Mouse (Mus musculus): ENCODE data around the gene Prkca. TPM values are rescaled to one million over a fixed set of nuclear protein-coding genes. Genes with fewer than 3 reads are reported as not detected.

Gene Prkca
- total and polyA plus RNA-seq, 3 experiments, result 15.3 to 30.9 (median 19.9) TPM

DNA sequence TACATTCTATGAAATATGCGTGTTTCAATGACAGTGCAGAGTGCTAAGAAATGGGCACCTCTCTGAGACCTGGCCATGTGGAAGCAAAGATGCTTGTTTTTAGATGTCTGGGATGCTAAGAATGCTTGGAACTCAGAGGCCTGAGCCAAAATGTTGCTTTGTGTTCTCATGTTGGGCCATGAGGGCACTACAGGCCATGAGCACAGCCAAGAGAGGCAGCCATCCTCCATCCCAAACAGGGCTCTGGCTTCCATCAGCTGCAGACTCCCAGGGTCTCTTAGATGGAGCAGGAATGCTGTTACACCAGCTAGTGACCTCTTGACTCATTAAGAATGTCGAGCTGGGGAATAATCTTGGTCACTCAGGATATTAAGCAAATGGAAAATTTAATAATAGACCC is 224.9 kb downstream of the Prkca start:
- H3K4me1 ChIP-seq (ENCODE audit: control insufficient read depth in 1 of 2, insufficient read depth in 2 of 2, low read length in 2 of 2), result peaks cover 3 to 12% of the 10 kb centered on the region in 2 experiments; a peak in 3 of 4 replicates

DNA sequence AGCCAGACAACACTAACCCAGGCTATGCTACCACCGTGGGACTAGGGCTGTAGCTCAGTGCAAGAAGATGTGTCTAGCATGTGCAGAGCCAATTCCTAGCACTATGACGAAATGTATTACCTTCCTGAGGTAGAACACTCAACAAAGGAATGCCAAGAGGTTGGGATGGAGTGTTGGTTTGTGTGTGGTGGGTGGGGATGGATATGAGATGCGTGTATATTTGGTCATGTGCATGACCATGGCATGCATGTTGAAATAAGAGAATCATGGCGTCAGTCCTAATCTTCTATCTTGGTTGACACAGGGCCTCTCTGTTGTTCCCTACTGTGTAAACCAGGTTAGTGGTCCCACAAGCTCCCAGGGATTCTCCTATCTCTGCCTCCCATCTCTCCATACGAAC is 225.5 kb downstream of the Prkca start:
- Histone ChIP-seq H3K9ac (ENCODE audit: control insufficient read depth, low read depth, low read length, poor library complexity, severe bottlenecking) (no peak overlapping the region), H3K27ac (ENCODE audit: control insufficient read depth, low read depth, low read length) (no peak overlapping the region), H3K36me3 (ENCODE audit: control insufficient read depth in 1 of 2, insufficient read depth in 2 of 2, low read length in 2 of 2) (peaks cover 0 to 4% of the 10 kb centered on the region in 2 experiments; a peak in 2 of 4 replicates), H3K9me3 (replicated peaks; ENCODE audit: insufficient read depth, low read length) (no peaks in the 10 kb centered on the region), H3K4me1 (ENCODE audit: control insufficient read depth in 1 of 2, insufficient read depth in 2 of 2, low read length in 2 of 2) (peaks cover 4 to 12% of the 10 kb centered on the region in 2 experiments; a peak in 3 of 4 replicates), H3K4me3 (ENCODE audit: control insufficient read depth in 1 of 2, insufficient read depth in 1 of 2, low read depth in 2 of 2, low read length in 2 of 2) (no peak overlapping the region), H3K27me3 (ENCODE audit: control insufficient read depth in 1 of 2, insufficient read depth in 2 of 2, low read length in 2 of 2) (no peaks in the 10 kb centered on the region), H3K79me2 (ENCODE audit: control insufficient read depth, insufficient read depth, low read length, poor library complexity) (no peaks in the 10 kb centered on the region)
- no peak for TF ChIP-seq TBP (IDR thresholded peaks at IDR 0.05; ENCODE audit: low read depth, low read length)
- no peak for TF ChIP-seq E2F4 (IDR thresholded peaks at IDR 0.05; ENCODE audit: borderline replicate concordance, low read depth, low read length)
- TF ChIP-seq CTCF (IDR thresholded peaks at IDR 0.05 in 2 of 3, conservative IDR thresholded peaks at IDR 0.05 in 1 of 3; ENCODE audit: control insufficient read depth in 1 of 3, insufficient read depth in 1 of 3, low read depth in 2 of 3, low read length in 3 of 3, poor library complexity in 1 of 3, severe bottlenecking in 1 of 3), result no peak
- no peak for TF ChIP-seq UBTF (IDR thresholded peaks at IDR 0.05; ENCODE audit: borderline replicate concordance, insufficient read depth, low read depth, low read length)
- no peak for TF ChIP-seq MAX (IDR thresholded peaks at IDR 0.05; ENCODE audit: low read length)
- DNase-seq (ENCODE audit: low read depth, low spot score), result no peak

More for the DNA sequence above, 224.9 kb downstream of the Prkca start:
- Histone ChIP-seq H3K27ac (ENCODE audit: control insufficient read depth, low read depth, low read length) (no peak overlapping the region), H3K79me2 (ENCODE audit: control insufficient read depth, insufficient read depth, low read length, poor library complexity) (no peaks in the 10 kb centered on the region), H3K9ac (ENCODE audit: control insufficient read depth, low read depth, low read length, poor library complexity, severe bottlenecking) (no peak overlapping the region), H3K27me3 (ENCODE audit: control insufficient read depth in 1 of 2, insufficient read depth in 2 of 2, low read length in 2 of 2) (no peaks in the 10 kb centered on the region), H3K36me3 (ENCODE audit: control insufficient read depth in 1 of 2, insufficient read depth in 2 of 2, low read length in 2 of 2) (peaks cover 0 to 2% of the 10 kb centered on the region in 2 experiments; a peak in 1 of 4 replicates), H3K4me3 (ENCODE audit: control insufficient read depth in 1 of 2, insufficient read depth in 1 of 2, low read depth in 2 of 2, low read length in 2 of 2) (no peak overlapping the region), H3K9me3 (replicated peaks; ENCODE audit: insufficient read depth, low read length) (no peaks in the 10 kb centered on the region)
- no peak for DNase-seq (ENCODE audit: low read depth, low spot score)
- TF ChIP-seq RAD21 (IDR thresholded peaks at IDR 0.05; ENCODE audit: low read depth, low read length) (no peak), JUND (IDR thresholded peaks at IDR 0.05; ENCODE audit: low read depth, low read length) (no peak), TBP (IDR thresholded peaks at IDR 0.05; ENCODE audit: low read depth, low read length) (no peak), MYB (IDR thresholded peaks at IDR 0.05; ENCODE audit: low read depth, low read length) (no peak), MAFK (IDR thresholded peaks at IDR 0.05; ENCODE audit: borderline replicate concordance, low read depth, low read length) (no peak), ZC3H11A (IDR thresholded peaks at IDR 0.05; ENCODE audit: low read depth, low read length) (no peak), TCF12 (IDR thresholded peaks at IDR 0.05; ENCODE audit: low read depth, low read length) (no peak), ZKSCAN1 (IDR thresholded peaks at IDR 0.05; ENCODE audit: low read depth, low read length) (no peak), USF2 (IDR thresholded peaks at IDR 0.05; ENCODE audit: borderline replicate concordance in 1 of 2, insufficient read depth in 1 of 2, low read depth in 1 of 2, low read length in 2 of 2) (no peak), USF1 (IDR thresholded peaks at IDR 0.05; ENCODE audit: low read depth, low read length) (no peak), NELFE (IDR thresholded peaks at IDR 0.05; ENCODE audit: low read depth, low read length) (no peak), CHD1 (IDR thresholded peaks at IDR 0.05; ENCODE audit: low read depth, low read length) (no peak), TAL1 (IDR thresholded peaks at IDR 0.05; ENCODE audit: low read length) (no peak), MXI1 (IDR thresholded peaks at IDR 0.05; ENCODE audit: low read depth, low read length) (no peak), MYC (IDR thresholded peaks at IDR 0.05; ENCODE audit: low read depth, low read length) (no peak), SIN3A (IDR thresholded peaks at IDR 0.05; ENCODE audit: low read length) (no peak), POLR2AphosphoS5 (IDR thresholded peaks at IDR 0.05; ENCODE audit: borderline replicate concordance, low read depth, low read length) (no peak), ELF1 (IDR thresholded peaks at IDR 0.05; ENCODE audit: low read depth, low read length) (no peak), ZNF384 (IDR thresholded peaks at IDR 0.05; ENCODE audit: low read depth, low read length) (no peak)

All from MEL (cell line).